Mouse (Mus musculus): ENCODE results near the gene Ctns.

- TF ChIP-seq POLR2A (IDR thresholded peaks at IDR 0.05; ENCODE audit: borderline replicate concordance, extremely low read depth, insufficient read depth, insufficient read length, poor library complexity, severe bottlenecking) (no peak), CTCF (IDR thresholded peaks at IDR 0.05; ENCODE audit: borderline replicate concordance, extremely low read depth, insufficient read depth, insufficient read length) (no peak)
Observed at GRCm38 (mm10) chr11:73176186-73176585, 22.7 kb downstream of the Ctns start.
